Mouse (Mus musculus) ES-Bruce4 (cell line): ENCODE data around the gene Adgrl1. TPM values are rescaled to one million over a fixed set of nuclear protein-coding genes. Genes with fewer than 3 reads are reported as not detected.

ENCODE experiments used
- H3K27ac ChIP-seq: 2 replicates; pipeline ENCODE4 v1.5.1; 2012; ENCODE audit warnings: low read length, inconsistent platforms; ENCODE audit not compliant: insufficient read depth
- H3K27me3 ChIP-seq: 2 replicates; pipeline ENCODE4 v1.6.1; 2012; ENCODE audit warnings: mild to moderate bottlenecking, low read length, inconsistent platforms; ENCODE audit not compliant: control insufficient read depth, poor library complexity, insufficient read depth, severe bottlenecking
- H3K36me3 ChIP-seq: 2 replicates; pipeline ENCODE4 v1.6.1; 2012; ENCODE audit warnings: inconsistent platforms, mild to moderate bottlenecking, low read length, moderate library complexity; ENCODE audit not compliant: control insufficient read depth, poor library complexity, insufficient read depth, severe bottlenecking
- H3K4me1 ChIP-seq: one replicate; pipeline ENCODE4 v1.8.1; 2011; ENCODE audit warnings: low read length; ENCODE audit not compliant: control insufficient read depth, insufficient read depth
- H3K4me3 ChIP-seq: 2 replicates; pipeline ENCODE4 v1.5.1; 2011; ENCODE audit warnings: low read depth, mild to moderate bottlenecking, low read length
- H3K9ac ChIP-seq: 2 replicates; pipeline ENCODE4 v1.6.1; 2012; ENCODE audit warnings: low read depth, mild to moderate bottlenecking, inconsistent platforms; ENCODE audit not compliant: poor library complexity, severe bottlenecking
- H3K9me3 ChIP-seq: replicated peaks from 2 replicates; pipeline ENCODE4 v1.6.1; 2012; ENCODE audit warnings: mild to moderate bottlenecking, low read length, inconsistent platforms; ENCODE audit not compliant: control insufficient read depth, poor library complexity, insufficient read depth, severe bottlenecking
- CTCF ChIP-seq: IDR thresholded peaks from one replicate; pipeline ENCODE4 v1.8.1; 2011; ENCODE audit warnings: low read depth, low read length
- EP300 ChIP-seq: IDR thresholded peaks from 2 replicates; pipeline ENCODE4 v1.6.1; 2011; ENCODE audit warnings: low read depth, low read length; ENCODE audit not compliant: insufficient read depth
- POLR2A ChIP-seq: IDR thresholded peaks from one replicate; pipeline ENCODE4 v1.8.1; 2011; ENCODE audit warnings: low read length; ENCODE audit not compliant: insufficient read depth
- polyA plus RNA-seq: library from polyadenylated mRNA; stranded (reverse); fragments of >200 nt; gene quantifications from 2 replicates; pipeline ENCODE4 v1.2.4, GENCODE M21; 2011; ENCODE audit warnings: low read depth; ENCODE audit not compliant: missing spikeins, insufficient read depth, insufficient read length

Gene Adgrl1
- polyA plus RNA-seq, 1 experiment: 64.7 TPM

DNA sequence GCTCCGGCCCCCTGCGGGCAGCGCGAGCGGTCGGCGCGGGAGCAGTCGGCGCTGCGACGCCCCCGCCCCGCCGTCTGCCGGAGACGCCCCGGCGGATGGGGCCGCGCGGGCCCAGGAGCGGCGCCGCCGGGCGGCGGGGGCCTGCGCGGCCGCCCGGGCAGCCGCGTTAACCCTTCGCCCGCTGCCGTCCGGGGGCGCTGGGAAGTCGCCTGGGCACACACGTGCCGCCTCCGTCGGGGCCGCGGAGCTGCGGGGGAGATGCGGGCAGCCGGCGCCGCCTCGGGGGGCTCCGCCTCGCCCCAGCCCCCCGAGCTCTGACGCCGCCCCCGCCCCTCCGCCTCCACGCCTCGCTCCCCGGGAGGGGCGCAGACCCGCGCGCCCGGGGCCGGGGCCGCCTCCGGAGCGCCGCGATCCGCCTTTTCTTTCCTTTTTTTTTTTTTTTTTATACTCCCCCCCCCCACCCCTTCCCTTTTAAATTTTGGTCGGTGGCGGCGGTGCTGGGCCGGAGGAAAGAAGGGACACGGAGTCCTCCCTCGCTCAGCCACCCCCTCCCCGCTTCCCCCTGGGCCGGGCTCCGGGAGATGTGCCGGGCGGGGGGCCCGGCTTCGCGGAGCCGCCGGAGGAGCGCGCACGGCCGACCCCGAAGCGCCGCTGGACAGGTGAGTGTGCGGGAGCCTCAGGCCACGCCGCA is 506 bp downstream of the Adgrl1 start:
- H3K4me1 ChIP-seq: peaks cover 6% of the 10 kb centered on the region
- H3K27ac ChIP-seq: no peak overlapping the region
- no peaks in the 10 kb centered on the region for H3K27me3 ChIP-seq
- no peak for TF ChIP-seq CTCF
- TF ChIP-seq POLR2A: no peak
- TF ChIP-seq EP300: no peak
- no peaks in the 10 kb centered on the region for H3K9me3 ChIP-seq
- H3K36me3 ChIP-seq: 0 out of 2 replicates have a peak, but pooled peaks cover under 1% of the 10 kb centered on the region
- H3K4me3 ChIP-seq: peak overlapping the region; percentile 79
- H3K9ac ChIP-seq: peak overlapping the region; percentile 97

DNA sequence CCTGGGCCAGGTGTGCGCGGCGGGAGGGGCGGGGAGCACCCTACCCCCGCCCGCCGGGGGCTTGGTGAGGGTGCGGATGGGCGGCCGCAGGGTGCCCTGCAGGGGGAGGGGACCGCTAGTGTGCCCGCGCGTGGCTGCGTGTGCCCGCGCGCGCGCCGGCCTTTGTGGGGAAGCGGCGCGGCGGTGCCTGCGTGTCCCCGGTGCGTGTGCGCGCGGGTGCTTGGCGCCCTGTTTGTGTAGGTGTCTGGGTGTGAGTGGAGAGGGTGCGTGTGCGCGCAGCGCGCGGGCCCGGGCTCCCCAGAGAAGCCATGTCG is 1.0 kb downstream of the Adgrl1 start:
- no peak for TF ChIP-seq CTCF
- no peak for TF ChIP-seq EP300
- no peak for TF ChIP-seq POLR2A
- Histone ChIP-seq H3K4me3 (peak overlapping the region; percentile 79), H3K9me3 (no peaks in the 10 kb centered on the region), H3K9ac (peak overlapping the region; percentile 97), H3K4me1 (peaks cover 6% of the 10 kb centered on the region), H3K27ac (no peak overlapping the region), H3K36me3 (peaks cover 4% of the 10 kb centered on the region; the same call in 1 of the 2 replicates), H3K27me3 (no peaks in the 10 kb centered on the region)

DNA sequence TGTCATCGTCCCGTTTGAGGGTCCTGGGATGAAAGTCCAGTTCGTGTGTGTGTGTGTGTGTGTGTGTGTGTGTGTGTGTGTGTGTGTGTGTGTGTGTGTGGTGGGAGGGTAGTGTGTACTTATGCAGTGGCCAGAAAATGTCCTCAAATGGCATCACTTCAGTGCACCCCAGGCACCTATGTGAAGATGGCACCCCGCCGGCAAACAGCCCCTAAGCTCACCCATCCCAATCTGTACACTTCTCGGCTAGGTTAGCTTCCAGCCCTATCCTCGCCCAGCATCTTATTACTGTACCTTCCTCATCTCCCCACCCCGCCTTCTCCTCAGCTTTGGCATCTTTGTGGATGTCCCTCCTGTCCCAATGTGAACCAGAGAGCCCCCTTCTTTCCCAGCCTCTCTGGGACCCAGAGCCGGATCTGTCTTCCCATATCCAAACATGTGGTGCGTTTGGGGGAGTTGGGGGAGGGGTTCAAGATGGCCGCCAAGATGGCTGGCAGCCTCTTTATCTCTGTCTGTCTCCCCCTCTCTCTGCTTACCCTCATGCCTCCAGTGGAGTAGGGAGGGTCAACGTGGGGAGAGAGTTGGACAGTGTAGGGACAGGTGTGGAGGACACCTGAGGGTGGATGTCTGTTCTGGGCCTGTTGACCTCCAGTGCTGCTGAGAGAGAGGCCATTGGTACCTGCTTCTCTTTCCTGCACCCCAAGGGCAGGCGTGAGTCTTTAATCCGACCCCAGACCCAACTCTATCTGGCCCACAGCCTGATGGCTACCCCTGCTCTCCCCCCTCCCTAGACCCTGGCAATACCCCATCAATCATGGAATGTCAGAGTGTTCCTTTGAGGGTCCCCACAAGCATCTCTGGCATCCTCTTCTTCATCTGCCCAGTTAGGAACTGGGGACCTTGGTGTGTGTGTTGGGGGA is 1.9 kb downstream of the Adgrl1 start:
- H3K9ac ChIP-seq: peak overlapping the region; percentile 97
- H3K4me1 ChIP-seq: peaks cover 6% of the 10 kb centered on the region
- TF ChIP-seq CTCF (no peak), EP300 (no peak), POLR2A (no peak)
- no peaks in the 10 kb centered on the region for H3K27me3 ChIP-seq
- peak overlapping the region; percentile 79 for H3K4me3 ChIP-seq
- H3K36me3 ChIP-seq: peaks cover 12% of the 10 kb centered on the region
- H3K9me3 ChIP-seq: no peaks in the 10 kb centered on the region
- peak overlapping the region; percentile 4; the same call in 1 of the 2 replicates for H3K27ac ChIP-seq

DNA sequence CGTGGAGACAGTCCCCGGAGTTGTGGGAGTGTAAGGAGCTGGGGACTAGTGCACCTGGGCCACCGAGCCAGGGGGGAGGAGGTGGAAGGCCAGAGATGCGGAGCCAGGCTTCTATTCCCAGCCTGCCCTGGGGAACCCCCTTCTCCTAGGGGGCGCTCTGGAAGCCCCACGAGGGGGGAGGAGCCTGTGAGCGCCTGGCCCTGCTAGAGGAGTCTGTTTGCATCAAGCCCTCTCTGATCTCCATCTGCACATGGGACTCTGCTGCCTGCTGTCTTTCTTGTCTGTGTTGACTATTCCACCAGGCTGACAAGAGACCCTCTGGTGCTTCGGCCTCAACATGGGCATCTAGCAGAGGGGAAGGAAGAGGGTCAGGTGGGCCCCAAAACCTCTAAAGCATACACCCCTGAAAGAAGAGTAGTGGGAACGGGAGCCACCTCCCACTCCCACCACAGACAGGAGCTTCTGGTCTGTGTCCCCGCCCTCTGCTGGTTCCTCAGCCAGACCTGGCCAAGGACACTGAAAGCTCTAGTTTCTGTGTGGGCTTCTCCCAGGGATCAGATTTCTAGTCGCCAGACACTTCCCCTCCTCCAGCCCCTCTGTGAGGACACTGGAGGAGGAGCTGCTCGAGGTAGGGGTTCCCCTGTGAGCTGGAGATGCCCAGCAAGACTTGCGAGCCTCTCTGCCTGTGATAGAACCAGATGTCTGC is 3.2 kb downstream of the Adgrl1 start:
- H3K36me3 ChIP-seq: peaks cover 12% of the 10 kb centered on the region
- peak overlapping the region; percentile 97; the same call in 1 of the 2 replicates for H3K9ac ChIP-seq
- no peaks in the 10 kb centered on the region for H3K27me3 ChIP-seq
- TF ChIP-seq CTCF: peak; percentile 42
- TF ChIP-seq POLR2A: no peak
- TF ChIP-seq EP300: no peak
- H3K4me1 ChIP-seq: peaks cover 6% of the 10 kb centered on the region
- peak overlapping the region; percentile 60 for H3K4me3 ChIP-seq
- peak overlapping the region; percentile 63 for H3K27ac ChIP-seq
- H3K9me3 ChIP-seq: no peaks in the 10 kb centered on the region

DNA sequence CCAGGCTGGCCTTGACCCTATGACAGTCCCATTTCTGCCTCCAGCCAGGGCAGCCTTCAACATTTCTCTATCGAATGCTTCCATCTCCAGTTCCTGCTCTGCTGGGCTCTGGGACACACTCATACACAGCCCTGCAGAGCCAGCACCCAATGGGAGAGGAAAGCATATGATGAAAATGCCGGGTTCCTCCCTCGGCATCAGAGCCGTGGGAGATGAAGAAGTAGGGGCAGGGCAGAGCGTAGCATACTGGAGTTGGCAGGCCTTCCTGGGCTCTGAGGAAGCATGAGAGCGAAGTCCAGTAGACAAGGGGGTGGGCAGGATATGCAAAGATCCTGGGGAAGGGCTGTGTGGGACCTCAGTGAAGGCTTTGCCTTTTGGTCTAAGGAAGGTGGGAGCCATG is 8.7 kb downstream of the Adgrl1 start:
- Histone ChIP-seq H3K9me3 (no peaks in the 10 kb centered on the region), H3K36me3 (peaks cover 15% of the 10 kb centered on the region), H3K9ac (no peak overlapping the region), H3K27me3 (no peaks in the 10 kb centered on the region), H3K4me3 (no peak overlapping the region), H3K27ac (no peak overlapping the region), H3K4me1 (peaks cover 2% of the 10 kb centered on the region)
- TF ChIP-seq EP300 (no peak), CTCF (no peak), POLR2A (no peak)
